Mouse (Mus musculus) thymus, postnatal 25 days (tissue): ENCODE measurements around the gene Klhl9.
"Not testable (repeated sequence)": the region's sequence is repeated elsewhere in the genome, so short reads cannot be mapped to it uniquely, and the experiment has no call there.

ENCODE experiments used
- DNase-seq: peaks from one replicate; pipeline ENCODE4 v3.0.0; 2022

Gene Klhl9

DNA sequence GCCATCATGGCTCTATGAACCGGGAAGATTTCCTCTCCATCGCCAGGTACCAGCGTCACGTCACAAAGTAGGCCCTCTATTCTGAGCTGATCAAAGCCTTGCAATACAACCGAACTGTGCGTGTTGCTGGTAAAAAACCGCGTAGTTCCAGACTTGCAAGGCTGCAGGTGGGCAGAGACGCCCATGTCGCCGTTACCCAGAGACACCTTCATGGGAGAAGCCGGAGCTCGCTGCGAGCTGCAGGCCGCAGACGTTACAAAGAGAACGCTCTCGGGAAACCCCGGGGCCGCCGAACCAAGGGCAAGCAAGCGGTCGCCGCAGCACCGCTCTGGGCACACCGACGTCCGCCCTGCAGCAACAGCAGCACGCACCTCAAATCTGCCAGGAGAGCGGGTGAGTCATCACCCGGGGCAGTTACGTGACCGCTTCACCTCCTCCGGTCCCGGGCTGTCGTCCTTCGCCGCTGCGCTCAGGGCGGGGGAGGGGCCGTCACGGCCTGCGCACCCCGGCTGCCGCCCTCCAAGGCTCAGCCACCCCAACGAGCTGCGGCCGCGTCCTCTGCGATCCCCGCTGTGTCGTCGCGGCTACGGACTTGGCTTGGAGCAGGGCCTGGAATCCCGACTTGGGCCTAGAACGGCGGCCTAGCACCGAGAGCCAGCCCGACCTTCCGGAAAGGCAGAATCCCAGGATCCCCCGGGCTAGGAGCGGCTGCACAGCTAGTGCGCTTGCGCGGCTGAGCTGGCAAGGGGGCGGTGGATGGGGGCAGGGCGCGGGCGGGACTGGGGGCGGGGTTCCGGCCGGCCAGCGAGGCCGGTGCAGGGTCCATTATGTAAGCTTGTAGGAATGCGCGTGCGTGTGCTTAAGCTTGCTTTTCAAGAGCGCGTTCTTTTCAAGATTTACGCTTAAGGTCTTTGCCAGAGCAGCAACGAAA is at the start of gene Klhl9, which contains the start of gene Gm26566:
TSS of gene Klhl9 (minus strand) at position 675 of the 931 bp plus-strand sequence.
TSS of gene Gm26566 (plus strand) at position 15 of the 931 bp plus-strand sequence.
- DNase-seq, result peak; percentile 89

DNA sequence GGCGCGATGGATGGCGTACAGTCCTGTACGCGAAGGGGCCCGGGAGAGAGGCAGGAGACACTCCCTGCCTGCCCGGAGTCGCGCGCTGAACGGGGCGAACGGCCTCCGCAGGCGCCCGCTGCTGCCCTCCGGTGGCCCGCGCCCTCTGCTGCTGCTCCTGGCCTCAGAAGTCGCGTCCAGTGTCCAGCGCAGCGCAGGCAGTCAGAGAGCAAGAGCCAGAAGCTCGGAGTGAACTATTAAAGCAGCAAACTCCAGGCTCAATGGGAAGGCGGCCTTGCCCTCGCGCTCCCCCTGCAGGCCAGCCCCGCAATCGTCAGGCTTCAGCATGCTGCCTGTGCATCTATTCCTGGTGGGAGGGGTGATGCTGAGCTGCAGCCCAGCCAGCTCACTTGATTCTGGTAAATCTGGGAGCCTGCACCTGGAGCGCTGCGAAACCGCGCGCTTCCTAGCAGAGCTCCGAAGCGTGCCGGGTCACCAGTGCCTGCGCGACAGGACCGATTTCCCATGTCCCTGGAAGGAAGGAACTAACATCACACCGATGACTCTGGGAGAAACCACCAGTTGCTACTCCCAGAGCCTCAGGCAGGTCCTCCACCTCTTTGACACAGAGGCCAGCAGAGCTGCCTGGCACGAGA is 41.2 kb upstream of the Klhl9 start:
- peak; percentile 38 for DNase-seq

GRCm38 (mm10) chr4:88762341-88762740 is 40.1 kb upstream of the Klhl9 start:
- DNase-seq, result peak; percentile 24

DNA sequence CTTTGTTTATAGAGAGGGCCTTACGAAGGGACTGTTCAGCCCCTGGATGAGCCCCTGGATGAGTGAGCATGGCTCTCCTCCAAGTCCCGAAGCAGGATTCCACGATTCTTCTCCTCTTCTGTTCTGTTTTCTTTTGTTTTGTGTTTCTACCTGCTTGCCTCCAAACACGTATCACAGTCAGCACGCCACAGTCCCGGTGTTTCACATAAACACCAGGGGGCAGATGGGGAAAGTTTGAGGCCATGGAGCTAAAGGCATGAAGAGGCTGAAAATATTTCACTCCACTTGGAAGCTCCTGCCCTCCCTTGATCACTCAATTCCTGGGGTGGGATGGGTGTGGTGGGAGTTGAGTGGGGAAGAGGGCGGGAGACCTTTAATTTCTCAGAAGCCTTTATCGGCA is 39.5 kb upstream of the Klhl9 start:
- peak; percentile 90 for DNase-seq

DNA sequence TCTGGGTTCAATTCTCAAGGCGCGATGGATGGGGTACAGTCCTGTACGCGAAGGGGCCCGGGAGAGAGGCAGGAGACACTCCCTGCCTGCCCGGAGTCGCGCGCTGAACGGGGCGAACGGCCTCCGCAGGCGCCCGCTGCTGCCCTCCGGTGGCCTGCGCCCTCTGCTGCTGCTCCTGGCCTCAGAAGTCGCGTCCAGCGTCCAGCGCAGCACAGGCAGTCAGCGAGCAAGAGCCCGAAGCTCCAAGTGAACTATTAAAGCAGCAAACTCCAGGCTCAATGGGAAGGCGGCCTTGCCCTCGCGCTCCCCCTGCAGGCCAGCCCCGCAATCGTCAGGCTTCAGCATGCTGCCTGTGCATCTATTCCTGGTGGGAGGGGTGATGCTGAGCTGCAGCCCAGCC is 38.2 kb upstream of the Klhl9 start:
- DNase-seq, result peak; percentile 55

DNA sequence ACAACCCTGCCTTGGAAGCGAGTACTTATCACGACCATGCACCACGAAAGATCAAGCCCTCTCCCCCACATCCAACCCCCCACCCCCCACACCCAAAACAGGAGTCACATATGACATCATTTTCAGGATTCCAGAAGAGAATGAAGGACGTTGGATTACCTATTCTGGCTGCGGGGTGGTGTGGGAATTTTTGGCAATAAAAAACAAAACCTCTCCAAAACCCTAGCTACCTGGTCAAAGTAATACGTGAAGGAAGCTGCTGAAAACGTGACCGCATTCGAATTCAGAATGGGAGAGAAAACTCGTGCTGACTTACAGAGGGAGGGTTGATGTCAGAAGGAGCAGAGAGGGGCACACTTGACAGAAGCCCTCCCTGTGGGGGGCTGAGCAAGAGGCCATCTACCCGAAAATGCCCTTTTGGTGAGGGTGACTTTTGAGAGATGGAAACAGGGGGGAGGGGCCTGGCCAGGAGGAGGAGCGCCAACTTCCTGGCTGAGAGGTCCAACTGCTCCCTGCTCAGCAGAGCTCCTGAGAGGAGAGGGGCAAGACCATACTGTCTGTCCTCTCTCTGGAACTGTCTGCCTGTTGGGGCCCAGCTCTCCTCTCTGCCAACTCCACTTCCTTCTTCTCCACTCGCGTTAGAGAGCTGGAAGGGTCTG is 37.5 kb upstream of the Klhl9 start, which contains the start of gene Gm13283:
TSS of gene Gm13283 (plus strand) at position 510 of the 659 bp plus-strand sequence.
- peak; percentile 28 for DNase-seq

DNA sequence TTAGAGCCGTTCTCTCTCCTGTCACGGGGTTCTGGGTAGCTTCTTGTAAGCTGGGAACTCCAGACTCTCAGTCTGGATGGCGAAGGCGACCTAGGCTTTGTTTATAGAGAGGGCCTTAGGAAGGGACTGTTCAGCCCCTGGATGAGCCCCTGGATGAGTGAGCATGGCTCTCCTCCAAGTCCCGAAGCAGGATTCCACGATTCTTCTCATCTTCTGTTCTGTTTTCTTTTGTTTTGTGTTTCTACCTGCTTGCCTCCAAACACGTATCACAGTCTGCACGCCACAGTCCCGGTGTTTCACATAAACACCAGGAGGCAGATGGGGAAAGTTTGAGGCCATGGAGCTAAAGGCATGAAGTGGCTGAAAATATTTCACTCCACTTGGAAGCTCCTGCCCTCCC is 36.5 kb upstream of the Klhl9 start:
- DNase-seq, result not testable (repeated sequence)

- DNase-seq, result peak; percentile 90
Observed at GRCm38 (mm10) chr4:88757628-88758031, 35.4 kb upstream of the Klhl9 start.

- DNase-seq, result peak; percentile 37
Observed at GRCm38 (mm10) chr4:88756581-88757513, 34.6 kb upstream of the Klhl9 start.

DNA sequence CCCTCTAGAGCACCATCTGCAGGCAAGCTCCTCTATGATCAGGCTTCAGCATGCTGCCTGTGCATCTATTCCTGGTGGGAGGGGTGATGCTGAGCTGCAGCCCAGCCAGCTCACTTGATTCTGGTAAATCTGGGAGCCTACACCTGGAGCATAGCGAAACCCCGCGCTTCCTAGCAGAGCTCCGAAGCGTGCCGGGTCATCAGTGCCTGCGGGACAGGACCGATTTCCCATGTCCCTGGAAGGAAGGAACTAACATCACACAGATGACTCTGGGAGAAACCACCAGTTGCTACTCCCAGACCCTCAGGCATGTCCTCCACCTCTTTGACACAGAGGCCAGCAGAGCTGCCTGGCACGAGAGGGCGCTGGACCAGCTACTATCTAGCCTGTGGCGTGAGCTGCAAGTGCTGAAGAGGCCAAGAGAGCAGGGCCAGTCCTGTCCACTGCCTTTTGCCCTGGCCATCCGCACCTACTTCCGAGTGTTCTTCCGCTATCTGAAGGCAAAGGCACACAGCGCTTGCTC is 32.6 kb upstream of the Klhl9 start, which contains the start of gene Gm13271:
TSS of gene Gm13271 (plus strand) at position 51 of the 523 bp plus-strand sequence.
- DNase-seq, result peak; percentile 68

DNA sequence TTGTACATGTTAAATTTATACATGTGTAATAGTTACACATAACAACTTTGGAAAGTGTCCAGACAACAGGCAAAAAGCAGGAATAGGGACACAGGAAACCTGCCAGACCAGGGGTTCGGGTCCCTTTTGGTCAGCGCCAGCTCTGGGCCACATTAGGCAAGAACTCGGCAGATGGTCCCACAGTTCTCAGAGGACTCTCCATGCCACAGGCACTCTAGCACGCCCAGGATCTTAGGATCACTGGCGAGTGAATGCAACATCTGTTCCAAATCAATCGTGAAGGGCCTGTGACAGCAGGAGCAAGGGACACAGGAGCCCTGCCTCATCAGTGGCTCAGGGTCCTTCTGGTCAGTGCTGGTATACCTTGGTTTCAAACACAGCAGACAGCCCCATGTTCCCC is 27.7 kb upstream of the Klhl9 start:
- no peak for DNase-seq

- peak; percentile 26 for DNase-seq
Observed at GRCm38 (mm10) chr4:88744207-88744606, 21.9 kb upstream of the Klhl9 start.

GRCm38 (mm10) chr4:88742771-88743371 is 20.6 kb upstream of the Klhl9 start:
- no peak for DNase-seq

DNA sequence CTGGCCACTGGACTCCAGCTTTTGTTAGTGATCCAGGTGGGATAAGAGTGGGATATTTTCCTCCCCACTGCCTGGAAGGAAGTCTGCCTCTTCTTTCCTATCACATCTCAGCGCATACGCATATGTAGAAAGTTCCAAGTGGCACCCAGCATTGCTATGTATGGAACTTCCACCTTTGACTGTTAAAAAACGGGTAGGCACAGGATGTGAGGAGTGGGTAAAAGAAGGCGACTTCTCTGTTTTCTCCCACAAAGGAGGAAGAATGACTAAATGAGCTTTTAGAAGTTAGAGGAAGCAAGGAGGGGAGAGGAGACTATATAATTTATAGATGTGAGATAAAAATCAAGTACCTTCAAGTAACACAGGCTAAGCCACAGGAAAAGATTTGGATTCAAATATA is 19.2 kb upstream of the Klhl9 start:
- DNase-seq, result no peak

DNA sequence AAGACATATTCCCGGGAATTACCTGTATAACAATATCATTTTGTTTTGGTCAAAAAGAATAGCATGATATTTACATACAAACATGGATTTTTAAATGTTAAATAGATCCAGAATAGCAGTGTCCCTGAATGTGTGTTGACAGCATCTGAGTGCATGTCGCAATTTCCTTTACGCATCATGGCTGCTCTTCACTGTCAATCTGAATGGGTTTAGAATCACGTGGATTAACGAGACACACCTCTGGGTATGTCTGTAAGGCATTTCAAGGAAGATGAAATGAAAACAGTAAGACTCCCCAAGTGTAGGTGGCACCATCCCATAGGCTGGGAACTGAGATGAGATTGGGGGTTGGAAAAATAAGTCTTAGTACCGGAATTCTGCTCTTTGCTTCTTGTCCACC is 16.8 kb upstream of the Klhl9 start:
- DNase-seq, result no peak

DNA sequence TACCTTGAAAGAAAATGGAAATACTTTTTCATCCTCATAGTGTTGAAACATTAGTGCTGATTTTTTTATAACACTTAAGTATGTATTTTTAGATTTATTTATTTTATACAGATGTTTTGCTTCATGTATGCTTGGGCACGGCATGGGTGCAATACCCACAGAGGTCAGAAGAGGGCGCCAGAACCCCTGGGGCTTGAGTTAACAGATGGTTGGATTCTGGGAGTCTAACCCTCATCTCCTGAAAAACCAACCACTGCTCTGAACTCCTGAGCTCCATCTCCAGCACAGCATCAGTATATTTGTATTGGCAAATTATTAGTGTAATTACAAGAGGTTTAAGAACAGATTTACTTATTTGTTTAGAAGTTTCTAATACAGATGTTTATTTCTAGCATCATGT is 16.2 kb upstream of the Klhl9 start:
- peak; percentile 79 for DNase-seq

DNA sequence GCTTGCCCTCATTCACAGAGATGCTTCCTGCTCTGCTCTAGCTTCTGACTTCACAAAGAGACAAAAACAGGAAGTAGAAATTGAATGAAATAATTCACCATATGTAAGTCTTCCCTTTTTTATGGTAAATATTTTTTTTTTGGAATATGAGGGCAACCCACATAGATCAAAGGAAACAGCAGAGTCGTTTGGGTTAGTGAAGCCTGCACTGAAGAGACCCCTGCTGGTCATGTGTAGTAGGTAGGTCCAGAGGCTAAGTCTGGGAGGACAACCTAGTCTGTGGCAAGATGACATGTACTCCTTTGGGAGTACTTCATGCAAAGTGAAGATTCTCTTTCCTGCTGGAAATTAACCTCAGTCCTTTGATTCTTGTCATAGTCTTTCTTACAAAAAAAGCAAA is 5.1 kb upstream of the Klhl9 start:
- peak; percentile 58 for DNase-seq

DNA sequence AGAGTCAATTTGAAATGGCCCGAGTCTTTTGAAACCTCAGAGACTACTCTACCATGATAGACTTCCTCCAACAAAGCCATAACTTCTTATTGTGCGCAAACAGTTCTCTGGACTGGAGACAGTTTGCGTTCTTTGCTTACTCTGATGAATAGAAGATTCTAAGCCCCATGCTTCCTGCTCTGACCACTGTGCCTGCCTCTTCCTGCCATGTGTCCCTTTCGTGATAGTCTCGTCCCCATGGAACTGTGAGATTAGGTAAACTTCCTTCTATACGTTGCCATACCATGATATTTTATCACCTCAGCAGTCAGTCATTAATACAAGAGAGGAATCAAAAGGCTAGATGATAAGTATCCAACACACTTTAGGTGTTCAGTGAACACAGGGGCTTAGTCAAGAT is 4.5 kb upstream of the Klhl9 start:
- DNase-seq, result no peak

- no peak for DNase-seq
Observed at GRCm38 (mm10) chr4:88723497-88724090, 1.3 kb upstream of the Klhl9 start.

DNA sequence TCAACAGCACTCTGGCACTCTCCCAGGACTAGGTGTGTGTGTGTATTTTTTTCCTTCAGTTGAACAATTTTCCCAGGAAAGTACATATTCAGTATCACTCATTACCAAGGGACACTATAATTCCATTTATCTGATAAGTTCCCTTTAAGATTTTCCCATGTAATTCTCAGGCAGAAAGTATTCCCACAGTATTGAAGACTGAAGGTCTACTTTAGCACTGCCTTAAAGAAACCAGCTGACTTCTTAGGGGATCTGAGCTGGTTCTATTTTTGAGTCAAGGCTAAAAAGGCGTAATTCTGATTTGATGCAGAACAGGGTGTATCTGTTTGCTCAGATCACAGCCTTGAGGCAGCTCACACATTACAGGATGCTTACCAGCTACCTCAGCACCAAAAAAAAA is 3.5 kb downstream of the Klhl9 start:
- no peak for DNase-seq

- no peak for DNase-seq
Observed at GRCm38 (mm10) chr4:88715059-88715458, 7.2 kb downstream of the Klhl9 start.
